Mouse (Mus musculus): ENCODE data around the gene Tst.

GRCm38 (mm10) chr15:78369641-78370040 is 36.1 kb downstream of the Tst start:
- TF ChIP-seq EP300 (optimal IDR thresholded peaks at IDR 0.05) (no peak), CTCF (IDR thresholded peaks at IDR 0.05; ENCODE audit: low read depth) (no peak)

All from stomach, postnatal 0 days (tissue).